Mouse (Mus musculus): ENCODE measurements around the gene Samd4.
"Not testable (repeated sequence)": the region's sequence is repeated elsewhere in the genome, so short reads cannot be mapped to it uniquely, and the experiment has no call there.

Gene Samd4

GRCm38 (mm10) chr14:47104246-47105173 is 221.9 kb downstream of the Samd4 start:
- in situ Hi-C loops (cut with MboI, MseI), result no loop called here

- in situ Hi-C loops (cut with MboI, MseI), result no loop called here
Observed at GRCm38 (mm10) chr14:47105174-47105557, 222.5 kb downstream of the Samd4 start.

- in situ Hi-C loops (cut with MboI, MseI), result no loop called here
Observed at GRCm38 (mm10) chr14:47105755-47106154, 223.1 kb downstream of the Samd4 start.

- in situ Hi-C loops (cut with MboI, MseI), result no loop called here
Observed at GRCm38 (mm10) chr14:47107461-47107860, 224.8 kb downstream of the Samd4 start.

- in situ Hi-C loops (cut with MboI, MseI), result not testable (repeated sequence)
Observed at GRCm38 (mm10) chr14:47110391-47110790, 227.7 kb downstream of the Samd4 start.

GRCm38 (mm10) chr14:47111341-47111740 is 228.7 kb downstream of the Samd4 start:
- in situ Hi-C loops (cut with MboI, MseI), result no loop called here

GRCm38 (mm10) chr14:47115154-47115553 is 232.5 kb downstream of the Samd4 start:
- in situ Hi-C loops (cut with MboI, MseI), result no loop called here

- in situ Hi-C loops (cut with MboI, MseI), result no loop called here
Observed at GRCm38 (mm10) chr14:47116062-47116762, 233.6 kb downstream of the Samd4 start.

GRCm38 (mm10) chr14:47117522-47117921 is 234.9 kb downstream of the Samd4 start:
- in situ Hi-C loops (cut with MboI, MseI), result no loop called here

- in situ Hi-C loops (cut with MboI, MseI), result no loop called here
Observed at GRCm38 (mm10) chr14:47127987-47128386, 245.3 kb downstream of the Samd4 start.

- in situ Hi-C loops (cut with MboI, MseI), result no loop called here
Observed at GRCm38 (mm10) chr14:47133948-47134347, 251.3 kb downstream of the Samd4 start.

GRCm38 (mm10) chr14:47136637-47137036 is 254.0 kb downstream of the Samd4 start:
- in situ Hi-C loops (cut with MboI, MseI), result loop anchor here (5.0 kb wide), 1 partner anchor 89 kb away; no protein-coding TSS in a partner anchor

- in situ Hi-C loops (cut with MboI, MseI), result loop anchor here (5.0 kb wide), 1 partner anchor 92 kb away; no protein-coding TSS in a partner anchor
Observed at GRCm38 (mm10) chr14:47138853-47139252, 256.2 kb downstream of the Samd4 start.

GRCm38 (mm10) chr14:47144326-47144725 is 261.7 kb downstream of the Samd4 start:
- in situ Hi-C loops (cut with MboI, MseI), result no loop called here

- in situ Hi-C loops (cut with MboI, MseI), result no loop called here
Observed at GRCm38 (mm10) chr14:47151306-47151705, 268.7 kb downstream of the Samd4 start.

GRCm38 (mm10) chr14:47154303-47154702 is 271.6 kb downstream of the Samd4 start:
- in situ Hi-C loops (cut with MboI, MseI), result no loop called here
